Mouse (Mus musculus): ENCODE measurements around the gene Csnk2a1. TPM values are rescaled to one million over a fixed set of nuclear protein-coding genes. Genes with fewer than 3 reads are reported as not detected.
"Not testable (repeated sequence)": the region's sequence is repeated elsewhere in the genome, so short reads cannot be mapped to it uniquely, and the experiment has no call there.

The Csnk2a1 gene
- polyA plus RNA-seq, 1 experiment from 2014 or later: 40.5 TPM

- no peaks in the 10 kb centered on the region for H3K9me3 ChIP-seq (ENCODE audit: low read length)
Measured at GRCm38 (mm10) chr2:152194586-152194985, 32.1 kb upstream of the Csnk2a1 start.

GRCm38 (mm10) chr2:152196896-152197295, 29.7 kb upstream of the Csnk2a1 start:
- H3K9me3 ChIP-seq (ENCODE audit: low read length): no peaks in the 10 kb centered on the region
- no peak for ATAC-seq
- no peaks in the 10 kb centered on the region for H3K36me3 ChIP-seq (replicated peaks; ENCODE audit: insufficient read depth, low read length)
- no peak overlapping the region for H3K9ac ChIP-seq (replicated peaks)
- no peak overlapping the region for H3K4me2 ChIP-seq (ENCODE audit: low read depth, low read length)
- DNase-seq: no peak
- TF ChIP-seq CTCF (IDR thresholded peaks at IDR 0.05; ENCODE audit: low read depth) (no peak), EP300 (IDR thresholded peaks at IDR 0.05; ENCODE audit: low read depth) (no peak)
- H3K27me3 ChIP-seq (ENCODE audit: insufficient read depth, low read length): no peaks in the 10 kb centered on the region
- H3K4me3 ChIP-seq (ENCODE audit: low read depth, low read length): no peak overlapping the region
- 38% methylated on average over 3 of the region's 3 CpGs for WGBS (ENCODE audit: insufficient replicate concordance)
- no peaks in the 10 kb centered on the region for H3K4me1 ChIP-seq (ENCODE audit: insufficient read depth)
- no peak overlapping the region for H3K27ac ChIP-seq (ENCODE audit: low read depth)

More at GRCm38 (mm10) chr2:152194586-152194985, 32.1 kb upstream of the Csnk2a1 start:
- no peak for TF ChIP-seq CTCF (IDR thresholded peaks at IDR 0.05; ENCODE audit: low read depth)
- TF ChIP-seq EP300 (IDR thresholded peaks at IDR 0.05; ENCODE audit: low read depth): peak; percentile 44; the same call in 1 of the 2 replicates
- Histone ChIP-seq H3K27me3 (ENCODE audit: insufficient read depth, low read length) (no peaks in the 10 kb centered on the region), H3K9ac (replicated peaks) (no peak overlapping the region), H3K4me3 (ENCODE audit: low read depth, low read length) (no peak overlapping the region), H3K36me3 (replicated peaks; ENCODE audit: insufficient read depth, low read length) (no peaks in the 10 kb centered on the region), H3K27ac (ENCODE audit: low read depth) (no peak overlapping the region), H3K4me1 (ENCODE audit: insufficient read depth) (no peaks in the 10 kb centered on the region), H3K4me2 (ENCODE audit: low read depth, low read length) (no peak overlapping the region)
- DNase-seq (no peak), ATAC-seq (no peak; the same call in 1 of the 2 replicates)
- 67% methylated on average over 2 of the region's 2 CpGs for WGBS (ENCODE audit: insufficient replicate concordance)

GRCm38 (mm10) chr2:152197301-152197712, 29.3 kb upstream of the Csnk2a1 start:
- no peaks in the 10 kb centered on the region for H3K36me3 ChIP-seq (replicated peaks; ENCODE audit: insufficient read depth, low read length)
- 47% methylated on average over 10 of the region's 10 CpGs for WGBS (ENCODE audit: insufficient replicate concordance)
- no peak overlapping the region for H3K4me3 ChIP-seq (ENCODE audit: low read depth, low read length)
- H3K9ac ChIP-seq (replicated peaks): no peak overlapping the region
- H3K4me1 ChIP-seq (ENCODE audit: insufficient read depth): no peaks in the 10 kb centered on the region
- TF ChIP-seq EP300 (IDR thresholded peaks at IDR 0.05; ENCODE audit: low read depth): no peak
- peak; percentile 89 for TF ChIP-seq CTCF (IDR thresholded peaks at IDR 0.05; ENCODE audit: low read depth)
- ATAC-seq (peak; percentile 68), DNase-seq (peak; percentile 57)
- no peaks in the 10 kb centered on the region for H3K27me3 ChIP-seq (ENCODE audit: insufficient read depth, low read length)
- H3K27ac ChIP-seq (ENCODE audit: low read depth): no peak overlapping the region
- H3K9me3 ChIP-seq (ENCODE audit: low read length): no peaks in the 10 kb centered on the region
- no peak overlapping the region for H3K4me2 ChIP-seq (ENCODE audit: low read depth, low read length)

- not testable (repeated sequence) for DNase-seq; H3K4me1 ChIP-seq (ENCODE audit: insufficient read depth); H3K4me2 ChIP-seq (ENCODE audit: low read depth, low read length); H3K9me3 ChIP-seq (ENCODE audit: low read length); ATAC-seq; H3K27ac ChIP-seq (ENCODE audit: low read depth); H3K36me3 ChIP-seq (replicated peaks; ENCODE audit: insufficient read depth, low read length); H3K9ac ChIP-seq (replicated peaks); H3K27me3 ChIP-seq (ENCODE audit: insufficient read depth, low read length); H3K4me3 ChIP-seq (ENCODE audit: low read depth, low read length)
- 84% methylated on average over 7 of the region's 9 CpGs for WGBS (ENCODE audit: insufficient replicate concordance)
Measured at GRCm38 (mm10) chr2:152206139-152206538, 20.5 kb upstream of the Csnk2a1 start.

GRCm38 (mm10) chr2:152211871-152212270, 14.8 kb upstream of the Csnk2a1 start:
- TF ChIP-seq CTCF (IDR thresholded peaks at IDR 0.05; ENCODE audit: low read depth) (no peak), EP300 (IDR thresholded peaks at IDR 0.05; ENCODE audit: low read depth) (no peak)
- Histone ChIP-seq H3K4me3 (ENCODE audit: low read depth, low read length) (no peak overlapping the region), H3K4me2 (ENCODE audit: low read depth, low read length) (no peak overlapping the region), H3K27ac (ENCODE audit: low read depth) (no peak overlapping the region), H3K4me1 (ENCODE audit: insufficient read depth) (0 out of 2 replicates have a peak, but pooled peaks cover 2% of the 10 kb centered on the region), H3K36me3 (replicated peaks; ENCODE audit: insufficient read depth, low read length) (no peaks in the 10 kb centered on the region), H3K9me3 (ENCODE audit: low read length) (no peaks in the 10 kb centered on the region), H3K27me3 (ENCODE audit: insufficient read depth, low read length) (no peaks in the 10 kb centered on the region), H3K9ac (replicated peaks) (no peak overlapping the region)
- DNase-seq (no peak), ATAC-seq (no peak)
- WGBS (ENCODE audit: insufficient replicate concordance): 61% methylated on average over 3 of the region's 3 CpGs

GRCm38 (mm10) chr2:152216975-152217374, 9.7 kb upstream of the Csnk2a1 start:
- DNase-seq: no peak
- 0 out of 2 replicates have a peak, but pooled peaks cover 2% of the 10 kb centered on the region for H3K4me1 ChIP-seq (ENCODE audit: insufficient read depth)
- H3K4me2 ChIP-seq (ENCODE audit: low read depth, low read length): no peak overlapping the region
- 69% methylated on average over 1 of the region's 1 CpGs for WGBS (ENCODE audit: insufficient replicate concordance)
- no peaks in the 10 kb centered on the region for H3K27me3 ChIP-seq (ENCODE audit: insufficient read depth, low read length)
- no peaks in the 10 kb centered on the region for H3K36me3 ChIP-seq (replicated peaks; ENCODE audit: insufficient read depth, low read length)
- H3K4me3 ChIP-seq (ENCODE audit: low read depth, low read length): no peak overlapping the region
- TF ChIP-seq CTCF (IDR thresholded peaks at IDR 0.05; ENCODE audit: low read depth): no peak
- no peak for TF ChIP-seq EP300 (IDR thresholded peaks at IDR 0.05; ENCODE audit: low read depth)
- ATAC-seq: no peak
- no peaks in the 10 kb centered on the region for H3K9me3 ChIP-seq (ENCODE audit: low read length)
- H3K9ac ChIP-seq (replicated peaks): no peak overlapping the region
- H3K27ac ChIP-seq (ENCODE audit: low read depth): no peak overlapping the region
